ENCODE assay signal across 9 mouse cellular contexts in genomic region chr2:135926660-135927343, GRCm38 (mm10).
DNase-seq lines count a peak whose midpoint lies in the region; ATAC-seq and TF ChIP-seq lines count a peak whose summit lies in the region.
"Had no signal": no experiment of that assay in that cellular context is flagged by ENCODE, and none has a peak within 500 bp of the region (broad histone marks: within the 10 kb centered on the region; RNA-seq: fewer than 3 reads in every experiment).

No protein-coding gene starts in this region.

- H3K9ac ChIP-seq in limb, embryonic 11.5 days (ENCODE audit: low read length): no peak overlapping the region
- H3K9ac ChIP-seq: limb, embryonic 15.5 days had no signal

- intact Hi-C loops in heart, postnatal 14 days (cut with DNase I): loop anchor here (2.0 to 5.0 kb wide), 4 partner anchors 270 to 565 kb away; partner anchors contain the start of gene Plcb4

- peak; percentile 85 for TF ChIP-seq CTCF in layer of hippocampus, adult 2 months (conservative IDR thresholded peaks at IDR 0.05)

- H3K9me3 ChIP-seq in limb, embryonic 11.5 days (ENCODE audit: control insufficient read depth, low read length): no peaks in the 10 kb centered on the region
- no peaks in the 10 kb centered on the region for H3K9me3 ChIP-seq in limb, embryonic 10.5 days (replicated peaks)
- H3K9me3 ChIP-seq: limb, embryonic 15.5 days had no signal

- H3K4me1 ChIP-seq in limb, embryonic 11.5 days (ENCODE audit: control insufficient read depth, insufficient read depth, low read length): no peaks in the 10 kb centered on the region
- peaks cover 8% of the 10 kb centered on the region; the same call in 1 of the 2 replicates for H3K4me1 ChIP-seq in limb, embryonic 10.5 days

- no peaks in the 10 kb centered on the region for H3K27me3 ChIP-seq in limb, embryonic 11.5 days (ENCODE audit: control insufficient read depth, insufficient read depth, low read length)
- no peaks in the 10 kb centered on the region for H3K27me3 ChIP-seq in limb, embryonic 10.5 days (ENCODE audit: low read depth, poor library complexity, severe bottlenecking)
- H3K27me3 ChIP-seq: limb, embryonic 15.5 days had no signal

- H3K36me3 ChIP-seq in limb, embryonic 11.5 days (ENCODE audit: control insufficient read depth, insufficient read depth, low read length): no peaks in the 10 kb centered on the region
- no peaks in the 10 kb centered on the region for H3K36me3 ChIP-seq in limb, embryonic 10.5 days
- H3K36me3 ChIP-seq: limb, embryonic 15.5 days had no signal

- no peak for ATAC-seq in limb, embryonic 11.5 days (ENCODE audit: insufficient number of reproducible peaks, low FRiP score, low TSS enrichment, low read depth)
- peak; percentile 61 for ATAC-seq in megakaryocyte progenitor cell, adult 5-6 weeks (replicated peaks; ENCODE audit: poor library complexity)

- no peak overlapping the region for H3K4me2 ChIP-seq in limb, embryonic 11.5 days (ENCODE audit: low read depth, severe bottlenecking)
- H3K4me2 ChIP-seq: limb, embryonic 15.5 days had no signal

- 88% methylated on average over 8 of the region's 8 CpGs for WGBS in limb, embryonic 11.5 days
- 87% methylated on average over 8 of the region's 8 CpGs for WGBS in limb, embryonic 10.5 days

- no peak overlapping the region for H3K27ac ChIP-seq in limb, embryonic 11.5 days (replicated peaks; ENCODE audit: low read depth, low read length)
- H3K27ac ChIP-seq in limb, embryonic 10.5 days: no peak overlapping the region
- no peak overlapping the region for H3K27ac ChIP-seq in layer of hippocampus, adult 2 months
- H3K27ac ChIP-seq: limb, embryonic 15.5 days had no signal

- DNase-seq in limb, embryonic 11.5 days (ENCODE audit: low spot score): peak; percentile 49
- no peak for DNase-seq in limb, embryonic 10.5 days (ENCODE audit: low spot score)
- peak; percentile 26 for DNase-seq in ZHBTc4 (ENCODE audit: low read depth, low spot score)
- peak; percentile 61 to 79 for DNase-seq in cerebellum, postnatal 25 days
- peak; percentile 47 to 79 for DNase-seq in heart, postnatal 14 days
- DNase-seq in layer of hippocampus, adult 2 months (ENCODE audit: low spot score in 2 of 2): peak; percentile 18 to 63
- DNase-seq in yolk sac, embryonic 10.5 days (ENCODE audit: low spot score): peak; percentile 8

- H3K4me3 ChIP-seq in limb, embryonic 11.5 days (ENCODE audit: low read depth, low read length): no peak overlapping the region
- H3K4me3 ChIP-seq in limb, embryonic 10.5 days: no peak overlapping the region
- no peak overlapping the region for H3K4me3 ChIP-seq in layer of hippocampus, adult 2 months
- H3K4me3 ChIP-seq: limb, embryonic 15.5 days had no signal
